Mouse (Mus musculus) embryo, embryonic 10.5 days (tissue): ENCODE measurements at regions not wholly inside any gene's neighbourhood (a gene's known extent, or its start where the extent isn't known, plus 50 kb on each side); places are given as distances from the start of the nearest gene placed in this dataset.

Experiments used
- DNase-seq: peaks from one replicate; pipeline ENCODE4 v3.0.0-alpha.2; 2015; ENCODE audit warnings: low spot score

- DNase-seq, result no peak
These were observed 89.2 kb upstream of the Rab11fip2 start for GRCm38 (mm10) chr19:60032667-60033066.

DNA sequence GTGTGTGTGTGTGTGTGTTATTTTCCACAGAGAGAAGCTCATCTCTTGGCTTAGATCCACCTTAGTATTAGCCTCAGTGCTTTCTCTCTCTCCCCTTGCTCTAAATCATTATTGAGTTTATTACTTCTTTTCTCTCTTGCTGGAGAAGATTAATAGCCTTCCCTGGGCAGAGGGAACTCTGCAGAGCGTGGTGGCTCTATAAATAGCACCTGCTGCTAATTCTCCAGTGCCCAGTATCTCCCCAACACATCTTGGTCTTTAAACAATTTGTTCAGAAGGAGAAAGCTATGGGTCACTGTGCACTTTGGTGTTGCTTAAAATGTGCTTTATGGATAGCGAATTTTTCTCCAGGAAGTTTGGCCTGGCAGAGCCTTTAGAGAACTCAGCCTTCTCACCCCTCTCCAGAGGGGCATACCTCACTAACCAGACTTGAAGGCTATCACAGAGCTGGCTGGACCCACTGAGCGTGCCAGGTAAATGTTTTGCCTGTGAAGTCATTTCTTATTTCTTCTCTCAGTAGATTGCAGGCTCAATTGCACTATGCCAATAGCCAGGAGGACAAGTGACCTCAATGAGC lies 86.8 kb upstream of the Rab11fip2 start:
- no peak for DNase-seq

DNA sequence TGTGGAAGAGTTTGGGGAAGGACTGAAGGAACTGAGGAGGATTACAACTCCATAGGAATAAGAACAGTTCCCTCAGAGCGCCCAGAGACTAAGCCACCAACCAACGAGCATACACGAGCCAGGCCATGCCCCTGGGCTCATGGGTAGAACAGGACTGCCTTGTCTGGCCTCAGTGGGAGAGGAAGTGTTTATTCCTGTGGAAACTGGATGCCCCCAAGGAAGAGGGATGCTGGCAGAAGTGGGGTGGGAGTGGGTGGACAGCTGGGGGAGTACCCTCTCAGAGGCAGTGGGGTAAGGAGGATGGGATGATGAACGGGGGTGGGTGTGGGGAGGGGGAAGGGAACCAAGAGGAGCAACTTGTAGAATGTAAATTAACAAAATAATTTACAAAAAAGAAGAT lies 86.3 kb upstream of the Rab11fip2 start:
- DNase-seq, result no peak

GRCm38 (mm10) chr19:60015614-60016300 lies 72.3 kb upstream of the Rab11fip2 start:
- peak; percentile 62 for DNase-seq

DNA sequence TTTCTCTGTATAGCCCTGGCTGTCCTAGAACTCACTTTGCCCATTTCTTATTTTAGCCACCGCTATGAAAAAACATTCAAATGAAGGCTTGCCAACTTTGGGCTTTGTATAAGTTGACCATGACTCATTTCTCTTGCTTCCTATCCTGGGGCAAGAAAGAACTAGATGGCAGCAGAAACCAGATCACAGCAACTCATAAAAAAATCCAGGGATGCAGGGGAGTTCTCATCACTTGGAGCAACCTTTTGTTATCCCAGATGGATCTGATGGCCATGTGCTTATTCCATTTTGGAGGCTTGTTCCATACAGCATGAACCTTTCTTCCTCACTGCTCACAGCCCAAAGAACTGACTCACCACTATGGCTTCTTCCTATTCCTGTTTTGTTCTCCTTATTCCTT lies 52.1 kb upstream of the Rab11fip2 start:
- DNase-seq, result no peak
